Mouse (Mus musculus): Measurements from ENCODE around the gene Gm10439. TPM values are rescaled to one million over a fixed set of nuclear protein-coding genes. Genes with fewer than 3 reads are reported as not detected.

The Gm10439 gene
- not detected for polyA plus RNA-seq (2014; fragmentation: Illumina TruSeq; extraction: RNeasy Lipid Tissue Mini Kit (QIAGEN cat#74804); ENCODE audit: low replicate concordance)

GRCm38 (mm10) chrX:149594270-149594669 lies at the start of gene Gm10439:
Gm10439 (plus strand) TSS chrX:149594570.

Other genes starting within 250 kb of the Gm10439 start
- not detected for gene Gm15085, start 147.0 kb upstream of the Gm10439 start, polyA plus RNA-seq (2014; fragmentation: Illumina TruSeq; extraction: RNeasy Lipid Tissue Mini Kit (QIAGEN cat#74804); ENCODE audit: low replicate concordance)
- gene Gm15097, start 189.9 kb downstream of the Gm10439 start, polyA plus RNA-seq (2014; fragmentation: Illumina TruSeq; extraction: RNeasy Lipid Tissue Mini Kit (QIAGEN cat#74804); ENCODE audit: low replicate concordance): not detected

All from small intestine, adult 10 weeks (tissue).